16 mouse cellular contexts compared by ENCODE assay signal in genomic region chr4:84540531-84540930, GRCm38 (mm10).
A peak's percentile ranks its signal among the peaks of the same experiment; 100 is the strongest.
DNase-seq lines count a peak whose midpoint lies in the region; ATAC-seq lines count a peak whose summit lies in the region.
"Had no signal": no experiment of that assay in that cellular context is flagged by ENCODE, and none has a peak within 500 bp of the region (broad histone marks: within the 10 kb centered on the region; RNA-seq: fewer than 3 reads in every experiment).

No protein-coding gene starts in this region.

- peak; percentile 43 for DNase-seq in adrenal gland, adult 8-10 months
- DNase-seq in adrenal gland, adult 18-20 months (ENCODE audit: low spot score in 2 of 2), result no peak
- peak; percentile 16 for DNase-seq in lung, postnatal 25 days (ENCODE audit: low spot score)
- DNase-seq in lung, postnatal 4 days, result no peak
- DNase-seq in heart, adult 9 months (ENCODE audit: low spot score in 2 of 2), result peak; percentile 47 to 70
- peak; percentile 20 for DNase-seq in heart, postnatal 4 days
- no peak for DNase-seq in spleen, postnatal 14 days (ENCODE audit: low spot score in 2 of 2)
- DNase-seq: cerebellum, adult 9-11 months; kidney, postnatal 10 days; liver, embryonic 13.5 days; midbrain, embryonic 14.5 days; right cerebral cortex, postnatal 25 days; thymus, adult 18-20 months had no signal

- ATAC-seq in megakaryocyte, adult 5-6 weeks (ENCODE audit: poor library complexity, severe bottlenecking), result no peak
- ATAC-seq: forebrain, embryonic 15.5 days; intestine, postnatal 0 days had no signal

Comparison
In these comparisons a context has a peak if more than half of its experiments do, and no peak if none do; other contexts are left out.
1. DNase-seq: peak in adrenal gland, adult 8-10 months (single experiment), lung, postnatal 25 days (single experiment), heart, adult 9 months (2 of 2) and heart, postnatal 4 days (single experiment); none in adrenal gland, adult 18-20 months (0 of 2), lung, postnatal 4 days (0 of 2) and spleen, postnatal 14 days (0 of 2).